Mouse (Mus musculus) mature B cell (primary cell): ENCODE data around the gene Olfr1459.

Experiments used
- in situ Hi-C: fragments of 300-500 bp; cut with MboI; formaldehyde crosslinking; loops from 2 replicates; pipeline ENCODE4 v1.14.3; 2019

The Olfr1459 gene

GRCm38 (mm10) chr19:13149449-13149848 is at the start of gene Olfr1459:
Gene Olfr1459, minus strand, starts transcription at chr19:13149549.
- in situ Hi-C loops, result no loop called here

- in situ Hi-C loops, result no loop called here
These were observed 36.1 kb upstream of the Olfr1459 start, which contains the start of gene Olfr1462 for GRCm38 (mm10) chr19:13185434-13185833. Gene Olfr1462, plus strand, starts transcription at chr19:13185734.

- in situ Hi-C loops, result no loop called here
These were observed 13.4 kb upstream of the Olfr1459 start, which contains the start of gene Olfr1461 for GRCm38 (mm10) chr19:13162700-13163099. Gene Olfr1461, plus strand, starts transcription at chr19:13163000.

GRCm38 (mm10) chr19:13106675-13107074 is 42.7 kb downstream of the Olfr1459 start, which contains the start of gene Olfr1458:
Gene Olfr1458, minus strand, starts transcription at chr19:13106775.
- in situ Hi-C loops, result no loop called here

- in situ Hi-C loops, result no loop called here
These were observed 51.6 kb downstream of the Olfr1459 start, which contains the start of gene Olfr1457 for GRCm38 (mm10) chr19:13097791-13098190. Gene Olfr1457, minus strand, starts transcription at chr19:13097891.

- in situ Hi-C loops, result no loop called here
These were observed 55.4 kb downstream of the Olfr1459 start for GRCm38 (mm10) chr19:13093908-13094307.
